Mouse (Mus musculus) CH12.LX (cell line): ENCODE measurements at regions not wholly inside any gene's neighbourhood (a gene's known extent, or its start where the extent isn't known, plus 50 kb on each side); places are given as distances from the start of the nearest gene placed in this dataset.

Experiments
- DNase-seq: peaks from one replicate; pipeline ENCODE4 v3.0.0-alpha.2; 2013; ENCODE audit errors: extremely low read depth
- H3K27ac ChIP-seq: 2 replicates; pipeline ENCODE4 v1.5.1; 2012; ENCODE audit warnings: low read depth, mild to moderate bottlenecking, control low read depth, moderate library complexity; ENCODE audit not compliant: insufficient read depth
- H3K27me3 ChIP-seq: replicated peaks from 2 replicates; pipeline ENCODE3; 2012; ENCODE audit warnings: inconsistent platforms
- H3K36me3 ChIP-seq, 2 experiments: replicated peaks in 1 of 2; 2 replicates each; pipeline versions ENCODE3 to v1.6.1; 2012; ENCODE audit warnings: inconsistent platforms in 1 of 2, low read length in 1 of 2, mild to moderate bottlenecking in 1 of 2, mixed read lengths in 1 of 2, moderate library complexity in 1 of 2; ENCODE audit not compliant: control insufficient read depth in 1 of 2, insufficient read depth in 1 of 2
- H3K4me1 ChIP-seq, 2 experiments: 2 replicates each; pipeline ENCODE4 v1.6.1; 2012; ENCODE audit warnings: inconsistent platforms in 1 of 2, moderate library complexity in 1 of 2; ENCODE audit not compliant: insufficient read depth in 2 of 2, control insufficient read depth in 1 of 2
- H3K4me2 ChIP-seq: 2 replicates; pipeline ENCODE4 v1.6.1; 2012; ENCODE audit warnings: low read depth, mild to moderate bottlenecking, control low read depth; ENCODE audit not compliant: poor library complexity, insufficient read depth, severe bottlenecking
- H3K4me3 ChIP-seq, 3 experiments: fragments of 150-350 bp in 1 of 3; sonication (generic) in 1 of 3; replicated peaks in 1 of 3; 2 replicates each; pipeline versions ENCODE3 to v1.5.1; 2011 to 2012; ENCODE audit warnings: low read depth in 2 of 3, low read length in 2 of 3, mild to moderate bottlenecking in 2 of 3, moderate library complexity in 2 of 3, control low read depth in 1 of 3, improper control_type of control experiment in 1 of 3, inconsistent platforms in 1 of 3, mixed read lengths in 1 of 3; ENCODE audit not compliant: poor library complexity in 1 of 3
- H3K79me2 ChIP-seq: replicated peaks from 2 replicates; pipeline ENCODE4 v1.6.1; 2012; ENCODE audit warnings: mild to moderate bottlenecking, moderate library complexity; ENCODE audit not compliant: control insufficient read depth, poor library complexity, insufficient read depth, severe bottlenecking; ENCODE audit errors: extremely low read depth
- H3K9ac ChIP-seq: 2 replicates; pipeline ENCODE4 v1.6.1; 2012; ENCODE audit warnings: low read depth, mild to moderate bottlenecking, control low read depth, moderate library complexity; ENCODE audit not compliant: insufficient read depth
- H3K9me3 ChIP-seq: replicated peaks from 2 replicates; pipeline ENCODE3; 2012; ENCODE audit warnings: low read length, inconsistent platforms, mixed read lengths
- CTCF ChIP-seq, 2 experiments: IDR thresholded peaks in 1 of 2; conservative IDR thresholded peaks in 1 of 2; 2 replicates each; pipeline ENCODE4 v1.5.1; 2011 to 2012; ENCODE audit warnings: low read depth in 2 of 2, low read length in 2 of 2, improper control_type of control experiment in 1 of 2, inconsistent platforms in 1 of 2, mild to moderate bottlenecking in 1 of 2, moderate library complexity in 1 of 2
- ELF1 ChIP-seq: IDR thresholded peaks from 2 replicates; pipeline ENCODE4 v1.6.1; 2014; ENCODE audit warnings: low read depth, mild to moderate bottlenecking, inconsistent platforms, low read length, improper control_type of control experiment
- ETS1 ChIP-seq: conservative IDR thresholded peaks from 2 replicates; pipeline ENCODE4 v1.6.1; 2012; ENCODE audit warnings: low read depth, mild to moderate bottlenecking, inconsistent platforms, low read length, improper control_type of control experiment, moderate library complexity
- GABPA ChIP-seq: IDR thresholded peaks from 2 replicates; pipeline ENCODE4 v1.6.1; 2012; ENCODE audit warnings: low read depth, low read length, improper control_type of control experiment, inconsistent platforms; ENCODE audit not compliant: insufficient replicate concordance
- IRF4 ChIP-seq: IDR thresholded peaks from 2 replicates; pipeline ENCODE4 v1.6.1; 2014; ENCODE audit warnings: low read depth, mild to moderate bottlenecking, inconsistent platforms, low read length, improper control_type of control experiment
- JUN ChIP-seq: IDR thresholded peaks from 2 replicates; pipeline ENCODE4 v1.6.1; 2011; ENCODE audit warnings: low read depth, mild to moderate bottlenecking, low read length, improper control_type of control experiment, moderate library complexity; ENCODE audit not compliant: insufficient read depth
- KAT2A ChIP-seq: IDR thresholded peaks from 2 replicates; pipeline ENCODE4 v1.6.1; 2012; ENCODE audit warnings: low read length, improper control_type of control experiment, inconsistent platforms; ENCODE audit not compliant: insufficient replicate concordance
- MAFK ChIP-seq: IDR thresholded peaks from 2 replicates; pipeline ENCODE4 v1.6.1; 2011; ENCODE audit warnings: low read length, improper control_type of control experiment; ENCODE audit not compliant: insufficient replicate concordance
- MAX ChIP-seq: IDR thresholded peaks from 2 replicates; pipeline ENCODE4 v1.6.1; 2011; ENCODE audit warnings: low read length, improper control_type of control experiment
- MAZ ChIP-seq: IDR thresholded peaks from 2 replicates; pipeline ENCODE4 v1.6.1; 2012; ENCODE audit warnings: low read depth, mild to moderate bottlenecking, inconsistent platforms, low read length, improper control_type of control experiment, moderate library complexity
- MYC ChIP-seq: IDR thresholded peaks from 2 replicates; pipeline ENCODE4 v1.6.1; 2011; ENCODE audit warnings: low read depth, mild to moderate bottlenecking, improper control_type of control experiment, low read length
- NRF1 ChIP-seq: IDR thresholded peaks from 2 replicates; pipeline ENCODE4 v1.6.1; 2014; ENCODE audit warnings: low read depth, mild to moderate bottlenecking, inconsistent platforms, low read length, improper control_type of control experiment, moderate library complexity
- PAX5 ChIP-seq: IDR thresholded peaks from 2 replicates; pipeline ENCODE4 v1.6.1; 2012; ENCODE audit warnings: low read length, inconsistent platforms, mixed read lengths
- POLR2AphosphoS2 ChIP-seq: IDR thresholded peaks from 2 replicates; pipeline ENCODE4 v1.6.1; 2011; ENCODE audit warnings: low read depth, low read length, improper control_type of control experiment
- RAD21 ChIP-seq: IDR thresholded peaks from 2 replicates; pipeline ENCODE4 v1.6.1; 2011; ENCODE audit warnings: low read depth, mild to moderate bottlenecking, low read length, improper control_type of control experiment, moderate library complexity
- USF1 ChIP-seq: IDR thresholded peaks from 2 replicates; pipeline ENCODE4 v1.6.1; 2014; ENCODE audit warnings: low read depth, mild to moderate bottlenecking, inconsistent platforms, low read length, improper control_type of control experiment
- ZC3H11A ChIP-seq: IDR thresholded peaks from 2 replicates; pipeline ENCODE4 v1.6.1; 2012; ENCODE audit warnings: low read depth, mild to moderate bottlenecking, inconsistent platforms, low read length, improper control_type of control experiment
- ZKSCAN1 ChIP-seq: IDR thresholded peaks from 2 replicates; pipeline ENCODE4 v1.6.1; 2012; ENCODE audit warnings: low read depth, inconsistent platforms, low read length, improper control_type of control experiment, borderline replicate concordance
- ZMIZ1 ChIP-seq: IDR thresholded peaks from 2 replicates; pipeline ENCODE4 v1.6.1; 2012; ENCODE audit warnings: low read depth, mild to moderate bottlenecking, inconsistent platforms, low read length, improper control_type of control experiment
- ZNF384 ChIP-seq: IDR thresholded peaks from 2 replicates; pipeline ENCODE4 v1.6.1; 2012; ENCODE audit warnings: low read depth, low read length, improper control_type of control experiment, inconsistent platforms
- dilution Hi-C: fragments of 300-500 bp; cut with MboI; formaldehyde crosslinking; loops from 2 replicates; pipeline ENCODE4 v1.14.3; 2020; ENCODE audit warnings: low sequenced_read_pairs; ENCODE audit not compliant: extremely low pct_unique_long_range_greater_than_20kb, extremely low pct_ligation_motif_present
- in situ Hi-C: fragments of 300-500 bp; cut with MboI; formaldehyde crosslinking; loops from 3 replicates; pipeline ENCODE4 v1.14.3; 2019; ENCODE audit warnings: low sequenced_read_pairs, low pct_ligation_motif_present, low pct_unique_long_range_greater_than_20kb, mixed read lengths

DNA sequence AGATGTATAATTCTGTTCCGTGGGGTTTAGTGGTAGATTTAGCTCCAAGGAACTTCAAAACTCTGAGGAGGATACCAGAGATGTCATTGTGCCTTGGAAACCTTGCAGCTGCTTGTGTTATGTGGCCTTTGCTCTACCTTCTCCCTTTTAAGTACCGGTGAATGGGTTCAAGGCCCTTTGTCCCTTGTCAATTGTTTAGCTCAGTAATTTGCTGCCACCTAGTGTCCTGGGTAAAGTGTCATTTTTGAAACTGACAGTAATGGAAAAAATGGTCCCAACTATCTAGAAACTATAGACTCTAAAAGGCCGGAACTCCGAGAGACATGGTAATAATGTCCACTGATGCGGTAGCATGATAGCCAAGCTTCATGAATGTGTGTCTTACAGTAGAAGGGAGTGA is 90.8 kb upstream of the Phactr1 start (continued):
- TF ChIP-seq CTCF (conservative IDR thresholded peaks at IDR 0.05 in 1 of 2, IDR thresholded peaks at IDR 0.05 in 1 of 2; ENCODE audit: low read depth in 2 of 2, low read length in 2 of 2) = peak; percentile 19 to 75; a peak in 3 of 4 replicates
- no peak for TF ChIP-seq GABPA
- TF ChIP-seq USF1 = no peak
- TF ChIP-seq KAT2A = no peak
- no peak for TF ChIP-seq ZKSCAN1
- peak; percentile 86 for TF ChIP-seq RAD21
- no peak for TF ChIP-seq ZMIZ1
- no peak for TF ChIP-seq MYC
- no peak for TF ChIP-seq ELF1

DNA sequence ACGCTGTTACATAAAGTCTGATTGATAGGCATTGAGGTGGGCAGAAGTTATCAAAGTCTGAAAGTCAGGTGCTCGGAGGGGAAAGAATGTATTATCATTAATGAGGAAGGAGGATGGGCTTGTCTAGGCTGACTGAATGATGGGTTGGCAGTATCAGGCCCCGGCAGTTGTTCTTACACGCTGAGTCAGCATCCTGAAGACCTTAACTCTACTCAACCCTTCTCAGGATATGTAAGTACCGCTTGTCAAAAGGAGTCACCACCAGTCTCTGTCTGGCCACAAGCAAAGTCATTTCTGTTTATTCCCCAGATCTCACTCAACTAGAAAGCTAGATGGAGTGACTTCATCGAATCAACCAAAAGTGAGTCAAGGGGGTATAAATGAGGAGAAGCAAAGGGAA is 90.0 kb upstream of the Phactr1 start:
- in situ Hi-C loops = no loop called here

DNA sequence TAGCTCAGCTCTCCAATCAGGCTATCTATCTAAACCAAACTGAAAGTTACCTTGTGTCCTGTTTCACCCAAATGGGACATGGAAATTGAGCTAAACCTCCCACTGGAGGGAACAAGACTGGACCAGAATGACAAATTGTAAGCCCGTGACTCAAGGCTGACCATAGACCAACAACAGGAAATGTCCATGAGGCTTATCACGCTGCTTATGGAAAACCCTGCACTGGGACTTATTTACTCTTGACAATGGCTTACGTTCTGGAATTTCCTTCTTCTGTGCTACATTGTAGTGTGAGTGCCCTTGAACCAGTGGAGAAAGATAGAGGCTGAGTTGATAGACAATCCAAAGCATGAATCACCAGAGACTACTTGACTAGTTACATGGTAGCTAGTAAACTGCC is 87.5 kb upstream of the Phactr1 start:
- TF ChIP-seq MAZ (no peak), PAX5 (no peak), ZKSCAN1 (no peak), JUN (no peak), ZNF384 (no peak), ZC3H11A (no peak), ELF1 (no peak), GABPA (no peak), POLR2AphosphoS2 (no peak), NRF1 (no peak), MAX (no peak), IRF4 (no peak)
- TF ChIP-seq, all 38 proteins: peak for 0
- dilution Hi-C loops (no loop called here), in situ Hi-C loops (no loop called here)
- H3K36me3 ChIP-seq = no peaks in the 10 kb centered on the region
- H3K4me3 ChIP-seq = no peak overlapping the region
- DNase-seq = no peak
- H3K4me2 ChIP-seq = no peak overlapping the region
- H3K9me3 ChIP-seq = no peaks in the 10 kb centered on the region
- no peaks in the 10 kb centered on the region for H3K79me2 ChIP-seq
- no peak overlapping the region for H3K9ac ChIP-seq
- H3K4me1 ChIP-seq = no peaks in the 10 kb centered on the region
- no peak overlapping the region for H3K27ac ChIP-seq
- no peaks in the 10 kb centered on the region for H3K27me3 ChIP-seq

More for the DNA sequence above, 90.0 kb upstream of the Phactr1 start:
- Histone ChIP-seq H3K4me3 (no peak overlapping the region), H3K36me3 (no peaks in the 10 kb centered on the region), H3K4me1 (no peaks in the 10 kb centered on the region), H3K4me2 (no peak overlapping the region), H3K79me2 (no peaks in the 10 kb centered on the region), H3K27ac (no peak overlapping the region), H3K27me3 (no peaks in the 10 kb centered on the region), H3K9me3 (no peaks in the 10 kb centered on the region), H3K9ac (no peak overlapping the region)
- no peak for DNase-seq
- dilution Hi-C loops = no loop called here
- TF ChIP-seq ETS1 (no peak), MAFK (peak; percentile 79)
